Mouse (Mus musculus) kidney, embryonic 14.5 days (tissue): ENCODE measurements at regions not wholly inside any gene's neighbourhood (a gene's known extent, or its start where the extent isn't known, plus 50 kb on each side); places are given as distances from the start of the nearest gene placed in this dataset.
"Not testable (repeated sequence)": the region's sequence is repeated elsewhere in the genome, so short reads cannot be mapped to it uniquely, and the experiment has no call there.

Source experiments
- ATAC-seq: fragments of 200-750 bp; cut with Nextera tagmentation; 2 replicates; pipeline ENCODE4 v1.8.0; 2017; ENCODE audit warnings: moderate number of reproducible peaks, mild to moderate bottlenecking, moderate TSS enrichment, moderate library complexity; ENCODE audit not compliant: low FRiP score, low TSS enrichment
- H3K27ac ChIP-seq: fragments of 300-500 bp; sonication (generic); 2 replicates; pipeline ENCODE4 v1.5.1; 2014; ENCODE audit warnings: low read depth, mild to moderate bottlenecking, low read length, moderate library complexity, mixed read lengths
- H3K27me3 ChIP-seq: fragments of 300-500 bp; sonication (generic); 2 replicates; pipeline ENCODE4 v1.6.1; 2014; ENCODE audit warnings: mild to moderate bottlenecking, low read length; ENCODE audit not compliant: control insufficient read depth, insufficient read depth
- H3K36me3 ChIP-seq: fragments of 300-500 bp; sonication (generic); 2 replicates; pipeline ENCODE4 v1.6.1; 2014; ENCODE audit warnings: low read length, mixed read lengths; ENCODE audit not compliant: control insufficient read depth, insufficient read depth
- H3K4me1 ChIP-seq: fragments of 300-500 bp; sonication (generic); 2 replicates; pipeline ENCODE4 v1.6.1; 2014; ENCODE audit warnings: low read length, mixed read lengths; ENCODE audit not compliant: control insufficient read depth, insufficient read depth
- H3K4me2 ChIP-seq: fragments of 300-500 bp; sonication (generic); replicated peaks from 2 replicates; pipeline ENCODE4 v1.6.1; 2014; ENCODE audit warnings: low read depth, mild to moderate bottlenecking, low read length
- H3K4me3 ChIP-seq: fragments of 300-500 bp; sonication (generic); 2 replicates; pipeline ENCODE4 v1.5.1; 2014; ENCODE audit warnings: mild to moderate bottlenecking, low read length
- H3K9ac ChIP-seq: fragments of 300-500 bp; sonication (generic); 2 replicates; pipeline ENCODE4 v1.6.1; 2014; ENCODE audit warnings: low read depth, mild to moderate bottlenecking, low read length, moderate library complexity
- H3K9me3 ChIP-seq: fragments of 300-500 bp; sonication (generic); 2 replicates; pipeline ENCODE4 v1.6.1; 2016; ENCODE audit warnings: low read length; ENCODE audit not compliant: control insufficient read depth
- WGBS: fragments of 180-500 bp; shearing (Covaris S2); extraction: QIAGEN DNeasy Blood & Tissue Kit; methylation state at CpG from one replicate; pipeline ENCODE4 v1.1.7; 2014; 5-methylcytosine and 5-hydroxymethylcytosine counted together

DNA sequence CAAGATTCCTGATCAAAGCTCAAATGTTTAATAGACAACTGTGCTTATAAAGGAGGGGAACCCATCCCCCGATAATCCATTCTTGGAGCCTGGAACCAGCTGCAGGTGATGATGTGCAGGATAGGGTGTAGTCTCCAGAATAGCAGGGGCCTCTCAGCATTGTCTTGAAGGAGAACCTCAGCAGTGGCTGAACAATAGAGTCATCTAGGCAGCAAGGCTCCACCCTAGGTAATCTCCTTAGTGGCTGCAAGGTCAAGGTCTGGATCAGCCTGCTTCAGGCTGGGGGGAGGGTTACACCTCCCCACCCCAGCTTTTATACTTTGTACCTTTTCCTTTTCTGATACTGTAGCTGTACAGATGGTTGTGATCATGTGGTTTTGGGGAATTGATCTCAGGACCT, 116.8 kb upstream of the Mettl4 start:
- WGBS, result 100% methylated on average over 1 of the region's 1 CpGs
- no peak overlapping the region for H3K27ac ChIP-seq
- no peaks in the 10 kb centered on the region for H3K27me3 ChIP-seq
- no peaks in the 10 kb centered on the region for H3K36me3 ChIP-seq
- ATAC-seq, result no peak
- no peak overlapping the region for H3K4me2 ChIP-seq
- no peaks in the 10 kb centered on the region for H3K9me3 ChIP-seq
- no peaks in the 10 kb centered on the region for H3K4me1 ChIP-seq
- H3K9ac ChIP-seq, result no peak overlapping the region
- H3K4me3 ChIP-seq, result no peak overlapping the region

DNA sequence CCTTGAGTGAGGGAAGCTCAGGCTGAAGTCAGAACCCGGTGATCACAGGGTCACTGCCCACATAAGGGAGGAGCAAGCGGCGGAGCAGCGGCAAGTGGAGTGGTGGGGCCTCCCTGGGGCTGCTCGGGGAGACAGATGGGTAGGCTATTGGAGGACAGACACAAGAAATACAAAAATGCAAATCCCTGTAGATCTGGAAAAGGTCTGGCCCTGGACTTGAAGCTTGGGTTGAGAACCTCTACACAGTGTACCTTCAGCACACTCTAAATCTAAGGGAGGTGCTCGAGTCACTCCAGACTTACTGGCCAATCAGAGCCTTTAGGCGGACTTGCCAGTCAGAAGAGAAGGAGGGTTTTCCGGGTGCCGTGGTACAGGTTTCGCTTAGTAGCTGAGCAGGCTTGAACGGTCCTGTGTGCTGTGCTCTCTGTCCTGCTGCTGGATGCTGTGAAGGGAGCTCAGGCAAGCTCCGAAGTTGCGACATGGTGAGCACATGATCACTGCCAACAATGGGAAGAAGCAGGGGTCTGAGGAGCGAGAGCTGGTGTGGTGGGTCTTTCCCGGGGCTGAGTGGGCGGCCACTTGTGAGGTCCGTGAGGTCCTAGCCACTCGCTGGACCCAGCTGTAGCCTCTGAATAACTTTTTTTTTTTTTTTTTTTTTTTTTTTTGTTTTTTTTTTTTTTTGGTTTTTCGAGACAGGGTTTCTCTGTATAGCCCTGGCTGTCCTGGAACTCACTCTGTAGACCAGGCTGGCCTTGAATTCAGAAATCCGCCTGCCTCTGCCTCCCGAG, 114.9 kb upstream of the Mettl4 start:
- ATAC-seq, result peak; percentile 99
- H3K27me3 ChIP-seq, H3K27ac ChIP-seq, H3K36me3 ChIP-seq, H3K4me1 ChIP-seq, H3K9me3 ChIP-seq: not testable (repeated sequence)
- Histone ChIP-seq H3K4me3 (peak overlapping the region; percentile 54), H3K4me2 (peak overlapping the region; percentile 48), H3K9ac (peak overlapping the region; percentile 56)
- WGBS, result 14% methylated on average over 21 of the region's 21 CpGs

- H3K4me1 ChIP-seq, H3K4me2 ChIP-seq, H3K27ac ChIP-seq, ATAC-seq, H3K27me3 ChIP-seq, H3K9ac ChIP-seq, H3K36me3 ChIP-seq, H3K4me3 ChIP-seq, H3K9me3 ChIP-seq: not testable (repeated sequence)
- WGBS, result 92% methylated on average over 4 of the region's 4 CpGs
Measured at GRCm38 (mm10) chr17:94854698-94855097, 104.9 kb upstream of the Mettl4 start.

DNA sequence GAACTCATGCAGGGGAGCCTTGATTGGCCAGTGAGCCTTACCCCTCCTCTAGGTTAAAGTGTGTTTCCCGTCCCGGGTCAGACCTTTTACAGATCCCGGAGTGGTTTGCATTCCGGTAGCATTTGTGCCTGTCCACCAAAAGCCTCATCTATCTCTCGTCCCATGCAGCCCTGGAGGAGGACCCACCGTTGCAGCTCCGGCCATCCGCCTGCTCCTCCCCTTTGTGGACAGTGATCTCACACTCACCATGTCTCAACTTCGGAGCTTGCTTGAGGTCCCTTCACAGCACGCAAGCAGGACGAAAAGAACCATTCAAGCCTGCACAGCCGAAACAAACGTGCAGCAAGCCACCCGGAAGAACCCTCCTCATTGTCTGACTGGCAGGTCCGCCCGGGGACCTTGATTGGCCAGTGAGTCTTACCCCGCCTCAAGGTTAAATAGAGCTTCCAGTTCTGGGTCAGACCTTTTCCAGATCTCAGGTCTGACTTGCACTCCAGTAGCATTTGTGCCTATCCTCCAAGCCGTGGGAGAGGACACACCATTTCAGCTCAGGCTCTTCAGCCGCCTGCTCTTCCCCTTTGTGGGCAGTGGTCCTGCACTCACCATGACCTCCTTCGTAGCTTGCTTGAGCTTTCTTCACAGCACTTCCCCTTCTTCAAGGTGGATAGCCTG, 84.8 kb upstream of the Mettl4 start:
- WGBS, result 1% methylated on average over 20 of the region's 20 CpGs
- no peaks in the 10 kb centered on the region for H3K36me3 ChIP-seq
- peaks cover 6% of the 10 kb centered on the region; the same call in 1 of the 2 replicates for H3K4me1 ChIP-seq
- H3K27me3 ChIP-seq, result no peaks in the 10 kb centered on the region
- no peaks in the 10 kb centered on the region for H3K9me3 ChIP-seq
- peak overlapping the region; percentile 66 for H3K9ac ChIP-seq
- H3K27ac ChIP-seq, result peak overlapping the region; percentile 82
- peak; percentile 98 for ATAC-seq
- peak overlapping the region; percentile 57 for H3K4me3 ChIP-seq
- H3K4me2 ChIP-seq, result peak overlapping the region; percentile 62

- not testable (repeated sequence) for H3K4me1 ChIP-seq, H3K27me3 ChIP-seq, ATAC-seq, H3K36me3 ChIP-seq, H3K9me3 ChIP-seq
- H3K9ac ChIP-seq, result peak overlapping the region; percentile 66
- peak overlapping the region; percentile 82 for H3K27ac ChIP-seq
- 5% methylated on average over 9 of the region's 9 CpGs for WGBS
- peak overlapping the region; percentile 62 for H3K4me2 ChIP-seq
- peak overlapping the region; percentile 57 for H3K4me3 ChIP-seq
Measured at GRCm38 (mm10) chr17:94834067-94834445, 84.2 kb upstream of the Mettl4 start.

- not testable (repeated sequence) for H3K4me3 ChIP-seq, H3K9ac ChIP-seq, H3K4me2 ChIP-seq, H3K27me3 ChIP-seq, H3K4me1 ChIP-seq, H3K27ac ChIP-seq, ATAC-seq, H3K36me3 ChIP-seq
- 94% methylated on average over 1 of the region's 1 CpGs for WGBS
- H3K9me3 ChIP-seq, result peaks cover 16% of the 10 kb centered on the region
Measured at GRCm38 (mm10) chr17:94826415-94826814, 76.6 kb upstream of the Mettl4 start.

- Histone ChIP-seq H3K27me3 (no peaks in the 10 kb centered on the region), H3K4me2 (no peak overlapping the region), H3K9ac (no peak overlapping the region), H3K9me3 (peaks cover 9% of the 10 kb centered on the region), H3K4me3 (no peak overlapping the region), H3K27ac (no peak overlapping the region), H3K4me1 (no peaks in the 10 kb centered on the region), H3K36me3 (no peaks in the 10 kb centered on the region)
- ATAC-seq, result no peak
Measured at GRCm38 (mm10) chr17:94808758-94809157, 58.9 kb upstream of the Mettl4 start.
